Mouse (Mus musculus) myocyte (in vitro differentiated cells): Measurements from ENCODE around the gene Dido1. TPM values are rescaled to one million over a fixed set of nuclear protein-coding genes. Genes with fewer than 3 reads are reported as not detected.

Experiments used
- H3K27me3 ChIP-seq: one replicate; pipeline ENCODE4 v1.6.1; 2011; ENCODE audit not compliant: control insufficient read depth, insufficient read depth, insufficient read length
- H3K36me3 ChIP-seq: one replicate; pipeline ENCODE4 v1.6.1; 2011; ENCODE audit not compliant: control insufficient read depth, insufficient read depth
- H3K4me2 ChIP-seq: one replicate; pipeline ENCODE4 v1.6.1; 2011; ENCODE audit warnings: low read depth, control low read depth
- H3K4me3 ChIP-seq: one replicate; pipeline ENCODE4 v1.5.1; 2011; ENCODE audit warnings: mild to moderate bottlenecking, control low read depth, moderate library complexity
- H3K79me2 ChIP-seq: one replicate; pipeline ENCODE4 v1.6.1; 2011; ENCODE audit not compliant: control insufficient read depth, insufficient read depth
- H3ac ChIP-seq: one replicate; pipeline ENCODE4 v1.6.1; 2011; ENCODE audit not compliant: control insufficient read depth, insufficient read length
- CEBPB ChIP-seq: IDR thresholded peaks from 2 replicates; pipeline ENCODE4 v1.6.1; 2011; ENCODE audit warnings: mild to moderate bottlenecking, moderate library complexity; ENCODE audit not compliant: poor library complexity, insufficient read depth, severe bottlenecking
- E2F4 ChIP-seq: IDR thresholded peaks from one replicate; pipeline ENCODE4 v1.6.1; 2011; ENCODE audit warnings: mild to moderate bottlenecking, control low read depth, moderate library complexity; ENCODE audit not compliant: insufficient read depth
- MAX ChIP-seq: IDR thresholded peaks from one replicate; pipeline ENCODE4 v1.6.1; 2011; ENCODE audit warnings: low read depth, mild to moderate bottlenecking, control low read depth
- MYOD1 ChIP-seq, 3 experiments: IDR thresholded peaks; one replicate each; pipeline ENCODE4 v1.6.1; 2011; ENCODE audit warnings: control low read depth in 2 of 3, low read depth in 2 of 3, mild to moderate bottlenecking in 2 of 3, moderate library complexity in 1 of 3; ENCODE audit not compliant: insufficient read length in 2 of 3, control insufficient read depth in 1 of 3
- MYOG ChIP-seq, 3 experiments: IDR thresholded peaks; one replicate each; pipeline ENCODE4 v1.6.1; 2011; ENCODE audit warnings: control low read depth in 2 of 3, low read depth in 2 of 3, mild to moderate bottlenecking in 2 of 3; ENCODE audit not compliant: insufficient read length in 2 of 3, control insufficient read depth in 1 of 3, insufficient read depth in 1 of 3
- POLR2A ChIP-seq: IDR thresholded peaks from one replicate; pipeline ENCODE4 v1.6.1; 2011; ENCODE audit warnings: low read depth, mild to moderate bottlenecking, control low read depth, moderate library complexity; ENCODE audit not compliant: insufficient read length
- POLR2AphosphoS2 ChIP-seq: IDR thresholded peaks from one replicate; pipeline ENCODE4 v1.6.1; 2011; ENCODE audit warnings: low read depth, control low read depth; ENCODE audit not compliant: insufficient read length
- REST ChIP-seq: IDR thresholded peaks from one replicate; pipeline ENCODE4 v1.6.1; 2011; ENCODE audit warnings: mild to moderate bottlenecking, control low read depth, moderate library complexity; ENCODE audit not compliant: insufficient read depth, insufficient read length
- SRF ChIP-seq: IDR thresholded peaks from one replicate; pipeline ENCODE4 v1.6.1; 2011; ENCODE audit warnings: low read depth; ENCODE audit not compliant: control insufficient read depth, insufficient read length
- TCF12 ChIP-seq: IDR thresholded peaks from one replicate; pipeline ENCODE4 v1.6.1; 2011; ENCODE audit warnings: mild to moderate bottlenecking, control low read depth; ENCODE audit not compliant: poor library complexity, insufficient read depth, severe bottlenecking
- TCF3 ChIP-seq: IDR thresholded peaks from one replicate; pipeline ENCODE4 v1.6.1; 2011; ENCODE audit warnings: low read depth, control low read depth; ENCODE audit not compliant: insufficient read length
- USF1 ChIP-seq: IDR thresholded peaks from one replicate; pipeline ENCODE4 v1.6.1; 2011; ENCODE audit warnings: low read depth, mild to moderate bottlenecking, control low read depth, moderate library complexity
- polyA plus RNA-seq: library from polyadenylated mRNA; unstranded; fragments of >200 nt; fragmentation: generic; extraction: Trizol; gene quantifications from one replicate; pipeline ENCODE4 v1.2.1, GENCODE M21; 2012; ENCODE audit warnings: missing spikeins

The Dido1 gene
- polyA plus RNA-seq, 1 experiment, result 9.3 TPM

DNA sequence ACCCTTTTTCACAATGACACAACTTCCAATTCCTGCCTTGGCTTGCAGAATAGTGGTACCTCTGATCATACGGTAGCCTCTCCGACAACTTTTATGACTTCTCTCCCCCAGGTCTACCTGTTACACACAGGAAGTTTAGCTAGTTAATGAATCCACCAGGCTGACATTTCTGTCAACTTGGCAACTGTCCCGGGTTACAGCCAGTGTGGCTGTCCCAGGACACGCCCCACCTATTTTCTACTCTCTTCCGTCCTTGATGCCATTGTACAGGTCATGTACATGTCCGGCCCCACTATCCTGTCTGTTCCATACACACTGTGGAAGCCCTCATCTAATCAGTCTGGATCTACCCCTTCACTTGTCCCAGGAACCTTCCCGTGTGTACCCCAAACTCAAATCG lies 5.2 kb downstream of the Dido1 start:
- Histone ChIP-seq H3K36me3 (no peaks in the 10 kb centered on the region), H3K4me3 (no peak overlapping the region), H3ac (no peak overlapping the region), H3K27me3 (no peaks in the 10 kb centered on the region), H3K4me2 (no peak overlapping the region), H3K79me2 (peaks cover 94% of the 10 kb centered on the region)
- TF ChIP-seq REST (no peak), TCF12 (no peak), MAX (no peak), TCF3 (no peak), E2F4 (no peak), MYOG (IDR thresholded peaks at IDR 0.05; ENCODE audit: control insufficient read depth in 1 of 3, insufficient read depth in 1 of 3, insufficient read length in 2 of 3, low read depth in 2 of 3) (no peak), SRF (no peak), POLR2A (no peak), USF1 (no peak)

DNA sequence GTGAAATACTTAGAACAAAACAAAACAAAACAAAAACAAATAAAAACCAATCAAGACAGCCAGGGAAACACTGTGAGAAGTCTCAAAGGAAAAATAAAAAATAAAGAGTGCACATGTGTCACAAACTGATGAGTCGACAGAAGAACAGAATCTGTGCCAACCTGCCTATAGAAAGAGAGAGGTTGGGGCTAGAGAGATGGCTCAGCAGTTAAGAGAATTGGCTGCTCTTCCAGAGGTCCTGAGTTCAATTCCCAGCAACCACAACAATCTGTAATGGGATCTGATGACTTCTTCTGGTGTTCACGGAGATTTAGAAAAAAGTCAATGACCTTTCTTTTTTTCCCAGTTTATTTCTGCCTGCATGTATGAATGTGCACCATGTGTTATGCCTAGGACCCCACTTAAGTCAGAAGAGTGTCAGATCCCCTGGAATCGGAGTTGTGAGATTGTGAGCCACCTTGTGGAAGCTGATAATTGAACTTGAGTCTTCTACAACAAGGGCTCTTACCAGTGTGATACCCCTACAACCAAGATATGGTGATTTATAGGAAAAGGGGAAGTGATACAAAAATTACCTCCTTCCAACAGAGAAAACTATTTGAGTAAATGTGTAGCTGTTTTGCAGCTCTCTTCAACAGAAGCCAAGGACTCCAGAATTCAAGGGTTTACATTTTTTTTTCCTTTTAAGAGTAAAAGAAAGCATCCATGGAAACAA lies 6.0 kb downstream of the Dido1 start:
- H3K36me3 ChIP-seq, result no peaks in the 10 kb centered on the region

DNA sequence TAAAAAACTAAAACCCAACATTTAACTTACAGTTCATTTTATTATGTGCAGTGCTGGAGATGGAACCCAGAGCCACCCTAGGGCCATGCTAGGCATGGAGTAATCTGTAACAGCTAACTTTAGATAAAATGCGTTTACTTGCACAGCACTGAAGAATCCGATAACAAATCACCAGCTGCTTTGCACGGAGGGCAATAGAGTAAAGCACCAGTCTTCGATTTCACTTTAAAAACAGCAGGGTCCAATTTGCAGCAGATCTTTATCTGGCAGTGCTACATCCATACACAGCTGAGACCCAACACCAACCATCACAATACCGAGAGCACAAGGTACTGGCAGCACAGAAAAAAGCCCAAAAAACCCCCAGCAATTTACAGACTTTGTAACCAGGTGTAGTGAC lies 6.6 kb downstream of the Dido1 start:
- Histone ChIP-seq H3K4me2 (peak overlapping the region; percentile 93), H3K36me3 (no peaks in the 10 kb centered on the region), H3K79me2 (peaks cover 94% of the 10 kb centered on the region), H3K4me3 (peak overlapping the region; percentile 88), H3ac (no peak overlapping the region), H3K27me3 (no peaks in the 10 kb centered on the region)
- TF ChIP-seq MAX (no peak), TCF12 (no peak), POLR2A (no peak), USF1 (no peak), POLR2AphosphoS2 (no peak), MYOD1 (IDR thresholded peaks at IDR 0.05; ENCODE audit: control insufficient read depth in 1 of 3, insufficient read length in 2 of 3, low read depth in 2 of 3) (no peak), REST (no peak), CEBPB (no peak), MYOG (IDR thresholded peaks at IDR 0.05; ENCODE audit: control insufficient read depth in 1 of 3, insufficient read depth in 1 of 3, insufficient read length in 2 of 3, low read depth in 2 of 3) (no peak), SRF (no peak), TCF3 (no peak), E2F4 (no peak)

More for the DNA sequence above, 6.0 kb downstream of the Dido1 start:
- H3K27me3 ChIP-seq, result no peaks in the 10 kb centered on the region
- TF ChIP-seq MYOG (IDR thresholded peaks at IDR 0.05; ENCODE audit: control insufficient read depth in 1 of 3, insufficient read depth in 1 of 3, insufficient read length in 2 of 3, low read depth in 2 of 3) (no peak), USF1 (no peak)
- no peak overlapping the region for H3K4me2 ChIP-seq
- no peak overlapping the region for H3ac ChIP-seq
- H3K4me3 ChIP-seq, result no peak overlapping the region
- H3K79me2 ChIP-seq, result peaks cover 94% of the 10 kb centered on the region

DNA sequence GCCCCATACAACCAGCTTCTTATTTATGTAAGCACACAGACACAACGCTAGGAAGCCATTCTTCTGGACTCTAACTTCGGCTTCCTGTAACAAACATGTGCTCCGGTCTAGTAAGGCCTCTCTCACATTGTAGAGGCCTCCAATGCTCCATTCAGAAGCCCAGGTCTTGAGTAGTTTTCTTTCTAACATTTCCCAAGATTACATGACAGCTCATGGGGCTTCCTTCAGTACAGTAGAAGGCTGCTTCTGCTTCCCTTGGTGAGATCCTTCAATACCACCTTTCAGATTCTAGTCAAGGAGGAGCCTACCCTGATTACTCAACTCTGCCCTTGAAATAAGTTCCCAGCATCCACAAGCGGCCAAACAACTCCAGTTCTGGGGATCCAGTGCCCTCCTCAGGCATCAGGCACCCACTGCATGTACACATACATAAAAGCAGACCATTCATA lies 7.1 kb downstream of the Dido1 start:
- no peaks in the 10 kb centered on the region for H3K27me3 ChIP-seq
- H3K4me3 ChIP-seq, result peak overlapping the region; percentile 88
- peaks cover 94% of the 10 kb centered on the region for H3K79me2 ChIP-seq
- TF ChIP-seq CEBPB, result peak; percentile 49; the same call in 1 of the 2 replicates
- TF ChIP-seq REST, result no peak
- H3K4me2 ChIP-seq, result peak overlapping the region; percentile 93
- no peak overlapping the region for H3ac ChIP-seq
- H3K36me3 ChIP-seq, result no peaks in the 10 kb centered on the region

DNA sequence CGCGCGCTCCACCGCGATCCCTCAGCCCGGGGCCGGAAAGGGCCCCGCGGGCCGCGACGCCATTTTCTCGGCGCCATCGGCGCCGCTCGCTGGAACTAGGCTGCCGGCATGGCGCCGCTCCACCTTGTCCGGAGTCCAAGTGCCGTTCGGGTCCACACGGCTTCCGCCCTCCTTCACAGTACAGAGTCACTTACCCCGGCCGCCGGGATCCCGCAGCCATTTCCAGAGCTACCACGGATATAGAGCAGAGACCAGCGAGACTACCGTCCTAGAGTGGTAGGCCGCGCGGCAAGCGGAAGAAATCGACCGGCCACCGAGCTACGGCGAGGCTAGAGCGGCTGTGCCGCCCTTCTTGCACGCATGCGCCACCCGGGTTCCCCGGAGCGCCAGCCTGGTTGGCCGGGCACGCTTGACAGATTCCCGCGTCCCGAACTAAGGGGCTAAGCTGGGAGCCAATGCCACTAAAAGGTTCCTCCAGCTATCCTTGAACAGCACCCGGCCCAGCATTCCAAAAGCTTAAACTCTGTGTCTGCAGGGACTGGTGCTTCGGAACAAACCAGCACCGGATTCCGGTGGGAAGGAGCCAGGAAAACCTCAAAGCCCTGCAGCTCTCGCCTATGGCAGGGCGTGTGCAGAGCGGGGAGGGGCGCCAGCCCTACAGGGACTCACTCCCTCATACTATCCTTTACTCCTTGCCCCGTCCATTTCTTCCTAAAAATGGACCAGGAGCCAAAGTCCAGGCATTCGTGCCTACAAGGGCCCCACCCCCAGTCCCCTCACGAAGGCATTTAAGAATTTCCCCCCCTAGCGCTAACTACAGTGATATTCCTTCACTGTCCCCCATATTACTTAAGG lies 7.8 kb downstream of the Dido1 start:
- peak overlapping the region; percentile 88 for H3K4me3 ChIP-seq
- H3K4me2 ChIP-seq, result peak overlapping the region; percentile 93
- H3K27me3 ChIP-seq, result no peaks in the 10 kb centered on the region
- TF ChIP-seq USF1 (no peak), REST (no peak), E2F4 (no peak), MYOG (IDR thresholded peaks at IDR 0.05; ENCODE audit: control insufficient read depth in 1 of 3, insufficient read depth in 1 of 3, insufficient read length in 2 of 3, low read depth in 2 of 3) (no peak), MAX (no peak), TCF3 (no peak), CEBPB (0 out of 2 replicates have a peak, but pooled peaks have one; percentile 10), MYOD1 (IDR thresholded peaks at IDR 0.05; ENCODE audit: control insufficient read depth in 1 of 3, insufficient read length in 2 of 3, low read depth in 2 of 3) (no peak), POLR2A (peak; percentile 75), SRF (peak; percentile 39), TCF12 (no peak), POLR2AphosphoS2 (peak; percentile 77)
- H3K36me3 ChIP-seq, result no peaks in the 10 kb centered on the region
- H3K79me2 ChIP-seq, result peaks cover 94% of the 10 kb centered on the region
- H3ac ChIP-seq, result peak overlapping the region; percentile 68
